Mouse (Mus musculus): ENCODE results near the gene Fam205c.

Fam205c gene

DNA sequence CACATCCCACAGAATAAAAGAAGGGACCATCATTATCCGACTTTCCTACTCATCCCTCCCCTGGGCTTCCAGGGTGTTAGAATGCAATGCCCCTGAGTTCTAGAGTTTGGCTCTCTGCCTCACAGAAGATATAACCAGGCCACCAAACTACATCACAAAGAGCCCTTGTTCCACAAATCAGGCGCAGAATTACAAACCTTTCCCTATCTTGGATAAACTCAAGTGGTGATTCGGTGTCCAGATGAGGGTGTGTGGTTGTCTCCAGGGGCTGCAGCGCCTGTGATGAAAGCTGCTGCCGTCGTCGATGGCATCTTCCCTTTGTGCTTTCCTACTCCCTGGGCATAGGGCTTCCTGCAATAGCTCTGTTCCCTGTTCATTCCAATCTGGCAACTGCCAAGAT is at the start of gene Fam205c:
Fam205c (minus strand) TSS at position 101 of the 400 bp plus-strand sequence.
- DNase-seq (ENCODE audit: low read depth, low spot score): no peak
- Histone ChIP-seq H3K27me3 (ENCODE audit: control insufficient read depth, insufficient read depth, low read length, poor library complexity, severe bottlenecking) (no peaks in the 10 kb centered on the region), H3K36me3 (ENCODE audit: control insufficient read depth, insufficient read depth, low read length, poor library complexity, severe bottlenecking) (no peaks in the 10 kb centered on the region)

GRCm38 (mm10) chr4:42922461-42922860 is 48.4 kb upstream of the Fam205c start:
- DNase-seq (ENCODE audit: low read depth, low spot score): no peak
- Histone ChIP-seq H3K36me3 (ENCODE audit: control insufficient read depth, insufficient read depth, low read length, poor library complexity, severe bottlenecking) (no peaks in the 10 kb centered on the region), H3K27me3 (ENCODE audit: control insufficient read depth, insufficient read depth, low read length, poor library complexity, severe bottlenecking) (no peaks in the 10 kb centered on the region)

DNA sequence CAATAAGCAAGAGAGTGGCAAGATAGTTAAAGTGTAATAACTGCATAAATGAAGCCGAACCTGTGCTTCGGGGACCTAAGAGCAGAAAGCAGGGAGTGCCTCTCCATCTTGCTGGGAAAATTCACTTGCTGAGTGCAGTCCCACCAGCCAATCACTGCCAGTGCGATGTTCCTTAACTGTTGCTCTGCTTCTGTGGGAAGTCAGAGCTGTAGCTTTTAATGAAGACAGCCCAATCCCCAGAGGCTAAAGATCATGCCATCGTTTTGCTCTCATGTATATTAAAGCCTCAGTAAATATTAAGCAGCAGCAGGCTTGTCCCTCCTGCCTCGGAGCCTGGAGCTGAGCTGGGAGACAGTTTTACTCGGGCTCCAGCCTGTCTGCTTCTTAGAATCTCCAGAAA is 48.0 kb upstream of the Fam205c start:
- no peak for DNase-seq (ENCODE audit: low read depth, low spot score)
- no peaks in the 10 kb centered on the region for H3K36me3 ChIP-seq (ENCODE audit: control insufficient read depth, insufficient read depth, low read length, poor library complexity, severe bottlenecking)
- H3K27me3 ChIP-seq (ENCODE audit: control insufficient read depth, insufficient read depth, low read length, poor library complexity, severe bottlenecking): no peaks in the 10 kb centered on the region

GRCm38 (mm10) chr4:42921536-42921935 is 47.5 kb upstream of the Fam205c start:
- no peaks in the 10 kb centered on the region for H3K27me3 ChIP-seq (ENCODE audit: control insufficient read depth, insufficient read depth, low read length, poor library complexity, severe bottlenecking)
- no peaks in the 10 kb centered on the region for H3K36me3 ChIP-seq (ENCODE audit: control insufficient read depth, insufficient read depth, low read length, poor library complexity, severe bottlenecking)
- no peak for DNase-seq (ENCODE audit: low read depth, low spot score)

- DNase-seq (ENCODE audit: low read depth, low spot score): no peak
- H3K27me3 ChIP-seq (ENCODE audit: control insufficient read depth, insufficient read depth, low read length, poor library complexity, severe bottlenecking): no peaks in the 10 kb centered on the region
- H3K36me3 ChIP-seq (ENCODE audit: control insufficient read depth, insufficient read depth, low read length, poor library complexity, severe bottlenecking): no peaks in the 10 kb centered on the region
Observed at GRCm38 (mm10) chr4:42920726-42921125, 46.7 kb upstream of the Fam205c start.

DNA sequence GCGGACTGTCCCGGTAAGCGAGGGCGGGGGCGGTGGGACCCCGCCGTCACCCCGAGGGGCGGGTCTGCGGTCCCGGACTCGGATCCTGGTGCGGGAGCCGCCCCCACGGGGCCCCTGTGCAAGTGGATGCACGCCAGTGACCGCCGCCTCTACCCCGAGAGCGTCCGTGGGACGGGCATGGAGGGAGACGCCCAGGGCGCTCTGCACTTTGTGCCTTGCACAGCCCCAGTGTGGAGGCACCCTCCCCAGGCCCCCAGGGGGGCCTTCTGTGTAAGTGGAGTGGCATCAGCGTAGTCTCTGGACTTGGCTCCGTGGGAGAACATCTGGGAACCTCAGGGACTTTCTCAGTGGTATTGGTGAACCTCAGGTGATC is 43.4 kb upstream of the Fam205c start:
- Histone ChIP-seq H3K36me3 (ENCODE audit: control insufficient read depth, insufficient read depth, low read length, poor library complexity, severe bottlenecking) (no peaks in the 10 kb centered on the region), H3K27me3 (ENCODE audit: control insufficient read depth, insufficient read depth, low read length, poor library complexity, severe bottlenecking) (no peaks in the 10 kb centered on the region)
- DNase-seq (ENCODE audit: low read depth, low spot score): no peak

DNA sequence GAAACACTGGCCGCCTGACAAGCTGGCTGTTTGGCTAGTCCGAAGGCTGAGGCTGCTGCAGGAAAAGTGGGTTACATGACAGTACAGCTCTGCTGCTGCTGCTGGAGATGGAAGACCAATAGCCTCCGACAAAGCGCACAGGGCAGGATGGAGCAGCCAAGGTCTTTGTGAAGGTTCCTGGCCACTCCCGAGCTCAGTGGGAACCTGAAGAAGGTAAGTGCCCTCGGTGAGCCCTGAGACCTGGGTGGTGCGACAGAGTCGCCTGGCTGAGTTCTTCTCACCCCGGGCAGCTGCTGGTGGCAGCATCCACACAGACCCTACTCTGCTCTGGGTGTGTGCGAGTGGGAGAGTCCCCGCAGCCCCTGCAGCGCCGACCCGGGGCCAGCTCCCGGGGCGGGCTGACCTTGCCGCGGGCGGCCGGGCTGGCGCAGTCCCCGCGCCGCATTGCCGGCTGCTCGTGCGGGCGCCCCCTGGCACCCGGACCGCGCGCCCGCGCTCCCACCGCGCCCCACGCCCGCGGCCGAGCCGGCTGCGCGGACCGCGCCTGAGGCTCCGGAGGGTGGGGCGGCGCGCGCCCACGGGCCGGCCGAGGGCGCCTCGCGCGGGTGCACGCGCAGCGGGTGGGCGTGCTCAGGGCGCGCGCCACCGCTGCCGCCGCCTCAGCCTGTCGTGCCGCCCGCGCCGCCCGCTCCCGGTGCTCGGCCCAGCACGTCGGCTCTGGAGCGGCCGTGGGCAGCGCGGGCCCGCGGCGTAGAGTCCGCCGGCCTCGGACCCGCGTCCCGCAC is 42.8 kb upstream of the Fam205c start, which contains the start of gene Phf24:
Phf24 (plus strand) TSS at position 44 of the 785 bp plus-strand sequence.
- no peak for DNase-seq (ENCODE audit: low read depth, low spot score)
- no peaks in the 10 kb centered on the region for H3K36me3 ChIP-seq (ENCODE audit: control insufficient read depth, insufficient read depth, low read length, poor library complexity, severe bottlenecking)
- H3K27me3 ChIP-seq (ENCODE audit: control insufficient read depth, insufficient read depth, low read length, poor library complexity, severe bottlenecking): no peaks in the 10 kb centered on the region

DNA sequence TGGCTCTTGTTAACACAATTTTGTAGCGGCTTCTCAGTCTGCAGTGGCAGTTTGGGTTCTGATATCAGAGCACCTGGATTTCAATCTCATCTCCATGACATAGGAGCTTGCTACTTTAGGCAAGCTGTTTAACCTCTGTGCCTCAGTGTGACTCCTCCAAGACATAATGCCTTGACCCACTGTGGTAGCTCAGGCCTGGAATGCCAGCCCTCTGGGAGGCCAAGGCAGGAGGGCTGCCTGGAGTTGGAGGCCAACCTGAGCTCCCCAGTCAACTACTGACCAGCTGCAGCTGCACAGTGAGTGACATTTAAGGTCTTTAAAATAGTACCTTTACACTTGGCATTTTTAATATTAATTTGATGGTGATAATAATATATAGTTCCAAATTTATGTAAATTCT is 41.9 kb upstream of the Fam205c start:
- no peak for DNase-seq (ENCODE audit: low read depth, low spot score)
- H3K27me3 ChIP-seq (ENCODE audit: control insufficient read depth, insufficient read depth, low read length, poor library complexity, severe bottlenecking): no peaks in the 10 kb centered on the region
- no peaks in the 10 kb centered on the region for H3K36me3 ChIP-seq (ENCODE audit: control insufficient read depth, insufficient read depth, low read length, poor library complexity, severe bottlenecking)

GRCm38 (mm10) chr4:42915311-42915710 is 41.3 kb upstream of the Fam205c start:
- no peaks in the 10 kb centered on the region for H3K36me3 ChIP-seq (ENCODE audit: control insufficient read depth, insufficient read depth, low read length, poor library complexity, severe bottlenecking)
- no peak for DNase-seq (ENCODE audit: low read depth, low spot score)
- H3K27me3 ChIP-seq (ENCODE audit: control insufficient read depth, insufficient read depth, low read length, poor library complexity, severe bottlenecking): no peaks in the 10 kb centered on the region

DNA sequence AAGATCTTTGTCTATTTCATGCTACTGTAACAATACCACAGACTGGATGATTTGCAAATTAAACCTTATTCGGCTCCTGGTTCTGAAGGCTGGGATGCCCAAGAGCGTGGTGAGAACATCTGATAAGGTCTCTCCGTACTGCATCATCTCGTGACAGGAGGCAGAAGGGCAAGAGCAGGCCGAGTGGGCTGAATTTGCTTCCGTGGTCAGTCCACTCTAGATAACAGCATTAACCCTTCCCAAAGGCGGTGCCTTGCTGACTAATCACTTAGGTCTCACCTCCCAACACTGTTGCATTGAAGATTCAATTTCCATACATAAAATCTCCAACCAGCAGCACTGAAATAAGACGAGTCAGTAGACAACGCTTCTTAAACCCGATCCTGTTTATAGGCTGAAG is 39.4 kb upstream of the Fam205c start:
- H3K36me3 ChIP-seq (ENCODE audit: control insufficient read depth, insufficient read depth, low read length, poor library complexity, severe bottlenecking): no peaks in the 10 kb centered on the region
- DNase-seq (ENCODE audit: low read depth, low spot score): no peak
- H3K27me3 ChIP-seq (ENCODE audit: control insufficient read depth, insufficient read depth, low read length, poor library complexity, severe bottlenecking): no peaks in the 10 kb centered on the region

DNA sequence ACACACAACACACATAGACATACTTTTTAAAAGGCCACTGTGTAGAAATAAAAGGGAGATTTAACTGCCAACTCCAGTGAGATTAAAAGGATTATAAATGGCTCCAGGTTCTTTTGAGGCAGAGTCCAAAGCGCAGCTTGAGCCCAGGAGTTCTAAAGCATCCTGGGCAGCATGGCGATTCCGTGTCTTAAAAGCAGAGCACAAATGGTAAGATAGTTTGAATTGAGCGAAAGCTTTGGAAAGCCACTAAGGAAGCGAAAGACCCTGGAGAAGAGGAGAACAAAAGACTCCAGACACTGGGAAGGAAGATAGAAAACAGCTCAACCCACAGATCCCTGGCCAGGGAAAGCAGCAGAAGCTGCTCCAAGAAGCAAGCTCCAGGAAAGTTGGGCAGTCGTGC is 30.9 kb upstream of the Fam205c start:
- no peaks in the 10 kb centered on the region for H3K36me3 ChIP-seq (ENCODE audit: control insufficient read depth, insufficient read depth, low read length, poor library complexity, severe bottlenecking)
- DNase-seq (ENCODE audit: low read depth, low spot score): no peak
- no peaks in the 10 kb centered on the region for H3K27me3 ChIP-seq (ENCODE audit: control insufficient read depth, insufficient read depth, low read length, poor library complexity, severe bottlenecking)

DNA sequence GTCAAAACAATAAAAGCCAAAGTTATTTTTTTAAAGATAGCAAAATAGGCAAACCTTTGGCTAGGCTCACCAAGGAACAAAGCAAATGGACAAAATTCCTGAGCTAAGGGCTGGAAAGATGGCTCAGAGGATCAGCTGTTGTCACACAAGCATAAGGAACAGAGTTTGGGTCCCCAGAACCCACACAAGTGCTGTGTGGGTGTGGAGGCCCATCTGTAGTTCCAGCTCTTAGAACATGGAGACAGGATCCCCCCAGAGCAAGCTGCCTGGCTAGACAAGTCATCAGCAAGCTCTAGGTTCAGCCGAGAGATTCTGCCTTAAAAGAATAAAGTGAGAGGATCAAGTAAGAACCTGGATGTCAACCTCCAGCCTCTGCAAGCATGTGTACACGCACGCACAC is 30.5 kb upstream of the Fam205c start:
- Histone ChIP-seq H3K36me3 (ENCODE audit: control insufficient read depth, insufficient read depth, low read length, poor library complexity, severe bottlenecking) (no peaks in the 10 kb centered on the region), H3K27me3 (ENCODE audit: control insufficient read depth, insufficient read depth, low read length, poor library complexity, severe bottlenecking) (no peaks in the 10 kb centered on the region)
- DNase-seq (ENCODE audit: low read depth, low spot score): no peak

DNA sequence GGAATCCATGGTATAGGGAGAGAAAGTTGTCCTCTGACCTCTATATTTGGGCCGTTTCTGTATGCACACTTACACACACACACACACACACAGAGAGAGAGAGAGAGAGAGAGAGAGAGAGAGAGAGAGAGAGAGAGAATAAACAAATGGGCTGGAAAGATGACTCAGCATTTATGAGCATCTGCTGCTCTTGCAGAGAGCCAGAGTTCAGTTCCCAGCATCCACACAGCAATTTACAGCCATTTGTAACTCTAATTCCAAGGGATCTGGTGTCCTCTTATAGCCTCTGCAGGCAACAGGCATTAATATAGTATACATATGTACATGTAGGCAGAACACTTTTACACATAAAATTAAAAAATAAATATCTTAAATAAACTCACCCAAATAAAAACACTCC is 29.9 kb upstream of the Fam205c start:
- Histone ChIP-seq H3K36me3 (ENCODE audit: control insufficient read depth, insufficient read depth, low read length, poor library complexity, severe bottlenecking) (no peaks in the 10 kb centered on the region), H3K27me3 (ENCODE audit: control insufficient read depth, insufficient read depth, low read length, poor library complexity, severe bottlenecking) (no peaks in the 10 kb centered on the region)
- no peak for DNase-seq (ENCODE audit: low read depth, low spot score)

GRCm38 (mm10) chr4:42902730-42903129 is 28.7 kb upstream of the Fam205c start:
- no peaks in the 10 kb centered on the region for H3K27me3 ChIP-seq (ENCODE audit: control insufficient read depth, insufficient read depth, low read length, poor library complexity, severe bottlenecking)
- DNase-seq (ENCODE audit: low read depth, low spot score): no peak
- no peaks in the 10 kb centered on the region for H3K36me3 ChIP-seq (ENCODE audit: control insufficient read depth, insufficient read depth, low read length, poor library complexity, severe bottlenecking)

GRCm38 (mm10) chr4:42902174-42902573 is 28.1 kb upstream of the Fam205c start:
- peak; percentile 26 for DNase-seq (ENCODE audit: low read depth, low spot score)
- Histone ChIP-seq H3K27me3 (ENCODE audit: control insufficient read depth, insufficient read depth, low read length, poor library complexity, severe bottlenecking) (no peaks in the 10 kb centered on the region), H3K36me3 (ENCODE audit: control insufficient read depth, insufficient read depth, low read length, poor library complexity, severe bottlenecking) (no peaks in the 10 kb centered on the region)

- DNase-seq (ENCODE audit: low read depth, low spot score): no peak
- Histone ChIP-seq H3K27me3 (ENCODE audit: control insufficient read depth, insufficient read depth, low read length, poor library complexity, severe bottlenecking) (no peaks in the 10 kb centered on the region), H3K36me3 (ENCODE audit: control insufficient read depth, insufficient read depth, low read length, poor library complexity, severe bottlenecking) (no peaks in the 10 kb centered on the region)
Observed at GRCm38 (mm10) chr4:42900878-42901277, 26.8 kb upstream of the Fam205c start.

Data from splenic B cell, adult 2 months (primary cell).